Mouse (Mus musculus): ENCODE data around the gene Naa35. TPM values are rescaled to one million over a fixed set of nuclear protein-coding genes. Genes with fewer than 3 reads are reported as not detected.

Naa35 gene
- polyA plus RNA-seq, 1 experiment from 2014 or later, result 79.6 TPM

DNA sequence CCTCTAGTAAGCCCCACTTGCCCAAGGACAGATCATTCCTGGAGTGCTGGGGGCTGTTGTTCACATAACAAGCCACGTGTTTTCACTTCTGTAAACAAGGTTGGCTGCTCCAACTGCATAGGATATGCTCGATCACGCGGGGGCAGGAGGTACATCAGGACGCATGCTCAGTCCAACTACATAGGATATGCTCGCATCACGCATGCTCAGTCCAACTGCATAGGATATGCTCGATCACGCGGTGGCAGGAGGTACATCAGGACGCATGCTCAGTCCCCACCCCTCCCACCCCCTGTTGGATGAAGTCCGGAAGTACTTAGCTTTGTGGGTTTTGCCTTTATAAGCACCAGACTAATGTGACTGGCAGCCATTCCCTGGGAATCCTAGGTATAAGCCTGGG, 76.9 kb downstream of the Naa35 start:
- H3K27me3 ChIP-seq (replicated peaks; ENCODE audit: control insufficient read depth, insufficient read depth, low read length), result no peaks in the 10 kb centered on the region
- DNase-seq (ENCODE audit: low spot score), result no peak
- H3K27ac ChIP-seq (ENCODE audit: low read depth), result no peak overlapping the region
- H3K36me3 ChIP-seq (ENCODE audit: control insufficient read depth, insufficient read depth, low read length), result peaks cover 34% of the 10 kb centered on the region
- H3K4me3 ChIP-seq (ENCODE audit: low read depth, low read length), result no peak overlapping the region
- no peaks in the 10 kb centered on the region for H3K9me3 ChIP-seq (ENCODE audit: control insufficient read depth, low read length)
- 94% methylated on average over 12 of the region's 12 CpGs for WGBS
- no peak for ATAC-seq (replicated peaks; ENCODE audit: low FRiP score, low TSS enrichment, low read depth)
- no peak overlapping the region for H3K9ac ChIP-seq (ENCODE audit: low read length)
- H3K4me1 ChIP-seq (replicated peaks; ENCODE audit: control insufficient read depth, insufficient read depth, low read length), result no peaks in the 10 kb centered on the region
- no peak overlapping the region for H3K4me2 ChIP-seq (ENCODE audit: low read length)

DNA sequence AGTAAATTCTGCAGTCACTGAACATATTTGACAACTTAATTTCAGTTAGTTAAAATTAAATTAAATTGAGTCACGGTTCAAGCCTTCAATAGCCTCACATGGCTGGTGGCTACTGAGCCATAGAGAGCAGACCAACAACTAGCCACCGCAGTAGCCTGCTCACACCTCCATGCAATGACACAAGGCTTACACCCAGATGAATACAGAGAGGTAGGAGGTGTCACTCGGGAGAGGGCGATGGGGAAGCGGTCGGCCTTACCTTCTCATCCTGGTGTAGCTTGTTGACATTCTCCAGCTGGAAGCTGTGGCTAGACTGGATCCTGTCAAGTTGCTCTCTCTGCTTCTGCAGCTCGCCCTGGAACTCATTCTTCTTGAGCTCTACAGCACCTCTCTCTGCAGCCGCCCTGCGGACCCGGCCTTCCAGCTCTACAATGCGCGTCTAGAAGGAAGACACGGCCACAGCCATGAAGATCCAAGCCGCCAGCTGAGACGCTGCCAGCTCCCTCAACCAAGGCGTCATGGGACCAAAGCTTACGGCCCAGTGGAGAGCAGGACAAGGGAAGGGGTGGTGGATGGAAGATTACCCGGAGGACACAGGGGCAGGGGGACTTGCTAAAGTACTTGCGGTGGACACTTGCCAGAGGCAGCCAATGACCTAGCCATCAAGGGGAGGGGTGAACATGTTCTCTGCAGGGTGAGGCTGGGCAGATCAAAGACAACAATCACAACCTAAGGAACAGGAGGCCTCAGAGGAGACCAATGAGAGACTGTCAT, 79.1 kb downstream of the Naa35 start:
- 80% methylated on average over 19 of the region's 19 CpGs for WGBS

DNA sequence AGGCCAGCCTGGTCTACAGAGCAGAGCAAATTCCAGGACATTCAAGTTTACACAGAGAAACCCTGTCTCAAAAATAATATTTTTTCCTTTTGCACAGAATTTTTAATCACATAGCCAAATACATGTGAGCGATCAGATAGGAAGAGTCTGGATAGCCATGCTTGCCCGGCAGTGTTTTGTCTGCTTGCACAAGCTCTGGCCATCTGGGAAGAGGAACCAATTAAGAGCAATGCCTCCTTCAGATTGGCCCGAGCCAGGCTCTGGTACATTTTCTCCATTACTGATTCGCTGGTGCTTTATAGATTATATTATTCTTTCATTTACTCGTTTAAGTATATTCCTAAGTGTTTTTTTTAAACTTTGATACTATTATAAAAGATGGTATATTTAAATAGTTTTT, 82.7 kb downstream of the Naa35 start:
- ATAC-seq (replicated peaks; ENCODE audit: low FRiP score, low TSS enrichment, low read depth), result no peak
- WGBS, result 75% methylated on average over 5 of the region's 5 CpGs
- H3K27ac ChIP-seq (ENCODE audit: low read depth), result 0 out of 2 replicates have a peak overlapping the region, but pooled peaks have one; percentile 22
- no peaks in the 10 kb centered on the region for H3K9me3 ChIP-seq (ENCODE audit: control insufficient read depth, low read length)
- DNase-seq (ENCODE audit: low spot score), result no peak
- peaks cover 18% of the 10 kb centered on the region for H3K36me3 ChIP-seq (ENCODE audit: control insufficient read depth, insufficient read depth, low read length)
- H3K4me2 ChIP-seq (ENCODE audit: low read length), result no peak overlapping the region
- H3K9ac ChIP-seq (ENCODE audit: low read length), result no peak overlapping the region
- no peak overlapping the region for H3K4me3 ChIP-seq (ENCODE audit: low read depth, low read length)
- H3K27me3 ChIP-seq (replicated peaks; ENCODE audit: control insufficient read depth, insufficient read depth, low read length), result no peaks in the 10 kb centered on the region
- peaks cover 15% of the 10 kb centered on the region for H3K4me1 ChIP-seq (replicated peaks; ENCODE audit: control insufficient read depth, insufficient read depth, low read length)

More for the DNA sequence above, 79.1 kb downstream of the Naa35 start:
- Histone ChIP-seq H3K4me2 (ENCODE audit: low read length) (no peak overlapping the region), H3K9me3 (ENCODE audit: control insufficient read depth, low read length) (no peaks in the 10 kb centered on the region), H3K4me3 (ENCODE audit: low read depth, low read length) (no peak overlapping the region), H3K36me3 (ENCODE audit: control insufficient read depth, insufficient read depth, low read length) (peaks cover 26% of the 10 kb centered on the region), H3K4me1 (replicated peaks; ENCODE audit: control insufficient read depth, insufficient read depth, low read length) (peaks cover 8% of the 10 kb centered on the region), H3K27me3 (replicated peaks; ENCODE audit: control insufficient read depth, insufficient read depth, low read length) (no peaks in the 10 kb centered on the region), H3K9ac (ENCODE audit: low read length) (no peak overlapping the region), H3K27ac (ENCODE audit: low read depth) (no peak overlapping the region)
- DNase-seq (ENCODE audit: low spot score) (no peak), ATAC-seq (replicated peaks; ENCODE audit: low FRiP score, low TSS enrichment, low read depth) (no peak)

DNA sequence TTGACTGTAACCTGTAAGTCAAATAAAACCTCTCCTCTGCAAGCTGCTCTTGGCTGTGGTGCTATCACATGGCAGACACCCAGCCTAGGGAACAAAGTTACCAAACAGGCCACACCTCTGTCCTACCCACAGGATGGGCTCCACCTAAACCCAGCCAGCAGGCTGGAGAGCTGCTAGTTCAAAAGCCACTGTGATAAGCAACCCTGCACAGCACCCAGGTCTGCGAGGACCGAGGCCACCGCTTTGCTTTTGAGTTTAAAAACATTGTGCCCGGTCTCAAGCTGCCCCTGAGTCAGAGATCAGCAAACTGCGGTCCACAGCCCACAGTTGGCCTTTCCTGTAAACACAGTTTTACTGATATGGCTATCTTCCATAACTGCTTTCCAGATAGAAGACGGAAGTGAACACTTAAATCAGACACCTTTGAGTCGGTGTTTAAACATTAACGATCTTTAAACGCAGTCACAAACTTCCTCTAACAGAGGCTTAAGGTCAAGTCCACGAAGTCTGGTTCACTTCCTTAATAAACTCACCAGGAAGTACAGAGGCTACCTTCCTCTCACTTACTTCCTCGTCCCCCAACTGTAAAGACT, 83.5 kb downstream of the Naa35 start:
- Histone ChIP-seq H3K27me3 (replicated peaks; ENCODE audit: control insufficient read depth, insufficient read depth, low read length) (no peaks in the 10 kb centered on the region), H3K27ac (ENCODE audit: low read depth) (peak overlapping the region; percentile 85), H3K9ac (ENCODE audit: low read length) (no peak overlapping the region), H3K4me3 (ENCODE audit: low read depth, low read length) (no peak overlapping the region), H3K4me2 (ENCODE audit: low read length) (peak overlapping the region; percentile 26; the same call in 1 of the 2 replicates), H3K4me1 (replicated peaks; ENCODE audit: control insufficient read depth, insufficient read depth, low read length) (peaks cover 20% of the 10 kb centered on the region), H3K36me3 (ENCODE audit: control insufficient read depth, insufficient read depth, low read length) (peaks cover 10% of the 10 kb centered on the region), H3K9me3 (ENCODE audit: control insufficient read depth, low read length) (no peaks in the 10 kb centered on the region)
- ATAC-seq (replicated peaks; ENCODE audit: low FRiP score, low TSS enrichment, low read depth), result peak; percentile 89
- WGBS, result 36% methylated on average over 11 of the region's 11 CpGs
- peak; percentile 74 for DNase-seq (ENCODE audit: low spot score)

GRCm38 (mm10) chr13:59669946-59670345, 84.9 kb downstream of the Naa35 start:
- H3K9me3 ChIP-seq (ENCODE audit: control insufficient read depth, low read length), result no peaks in the 10 kb centered on the region
- no peaks in the 10 kb centered on the region for H3K27me3 ChIP-seq (replicated peaks; ENCODE audit: control insufficient read depth, insufficient read depth, low read length)
- ATAC-seq (replicated peaks; ENCODE audit: low FRiP score, low TSS enrichment, low read depth), result no peak
- WGBS, result 75% methylated on average over 10 of the region's 10 CpGs
- H3K4me1 ChIP-seq (replicated peaks; ENCODE audit: control insufficient read depth, insufficient read depth, low read length), result peaks cover 28% of the 10 kb centered on the region
- H3K4me2 ChIP-seq (ENCODE audit: low read length), result no peak overlapping the region
- H3K27ac ChIP-seq (ENCODE audit: low read depth), result no peak overlapping the region
- H3K9ac ChIP-seq (ENCODE audit: low read length), result no peak overlapping the region
- H3K36me3 ChIP-seq (ENCODE audit: control insufficient read depth, insufficient read depth, low read length), result no peaks in the 10 kb centered on the region; the same call in 1 of the 2 replicates
- no peak overlapping the region for H3K4me3 ChIP-seq (ENCODE audit: low read depth, low read length)
- DNase-seq (ENCODE audit: low spot score), result no peak

- Histone ChIP-seq H3K27me3 (replicated peaks; ENCODE audit: control insufficient read depth, insufficient read depth, low read length) (no peaks in the 10 kb centered on the region), H3K9ac (ENCODE audit: low read length) (no peak overlapping the region), H3K27ac (ENCODE audit: low read depth) (no peak overlapping the region), H3K4me2 (ENCODE audit: low read length) (no peak overlapping the region), H3K4me1 (replicated peaks; ENCODE audit: control insufficient read depth, insufficient read depth, low read length) (peaks cover 28% of the 10 kb centered on the region), H3K4me3 (ENCODE audit: low read depth, low read length) (no peak overlapping the region), H3K36me3 (ENCODE audit: control insufficient read depth, insufficient read depth, low read length) (no peaks in the 10 kb centered on the region; the same call in 1 of the 2 replicates), H3K9me3 (ENCODE audit: control insufficient read depth, low read length) (no peaks in the 10 kb centered on the region)
- DNase-seq (ENCODE audit: low spot score), result no peak
- WGBS, result 72% methylated on average over 2 of the region's 2 CpGs
- ATAC-seq (replicated peaks; ENCODE audit: low FRiP score, low TSS enrichment, low read depth), result no peak
Observed at GRCm38 (mm10) chr13:59671521-59671920, 86.5 kb downstream of the Naa35 start.

DNA sequence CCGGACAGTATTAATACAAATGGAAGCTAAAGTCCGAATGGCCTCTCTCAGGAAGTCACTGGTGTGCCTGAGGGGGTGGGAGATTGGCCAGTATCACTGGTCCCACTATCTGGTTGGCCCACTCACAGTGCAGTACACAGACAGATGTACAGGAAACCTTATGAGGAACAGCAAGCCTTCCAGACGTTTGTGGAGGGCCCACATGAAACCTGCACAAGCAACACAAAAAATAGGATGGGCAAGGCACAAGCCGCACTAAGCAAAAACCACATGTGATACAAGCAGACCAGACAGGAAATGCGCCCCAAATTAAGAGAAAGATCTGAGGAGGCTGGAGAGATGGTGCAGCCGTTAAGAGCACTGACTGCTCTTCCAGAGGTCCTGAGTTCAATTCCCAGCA, 87.2 kb downstream of the Naa35 start:
- H3K9me3 ChIP-seq (ENCODE audit: control insufficient read depth, low read length), result no peaks in the 10 kb centered on the region
- no peak for DNase-seq (ENCODE audit: low spot score)
- WGBS, result 69% methylated on average over 6 of the region's 6 CpGs
- H3K4me1 ChIP-seq (replicated peaks; ENCODE audit: control insufficient read depth, insufficient read depth, low read length), result peaks cover 28% of the 10 kb centered on the region
- H3K9ac ChIP-seq (ENCODE audit: low read length), result no peak overlapping the region
- H3K36me3 ChIP-seq (ENCODE audit: control insufficient read depth, insufficient read depth, low read length), result no peaks in the 10 kb centered on the region
- H3K4me2 ChIP-seq (ENCODE audit: low read length), result no peak overlapping the region
- H3K4me3 ChIP-seq (ENCODE audit: low read depth, low read length), result no peak overlapping the region
- no peaks in the 10 kb centered on the region for H3K27me3 ChIP-seq (replicated peaks; ENCODE audit: control insufficient read depth, insufficient read depth, low read length)
- ATAC-seq (replicated peaks; ENCODE audit: low FRiP score, low TSS enrichment, low read depth), result no peak
- H3K27ac ChIP-seq (ENCODE audit: low read depth), result no peak overlapping the region

GRCm38 (mm10) chr13:59673597-59673996, 88.5 kb downstream of the Naa35 start:
- peak overlapping the region; percentile 74; the same call in 1 of the 2 replicates for H3K4me2 ChIP-seq (ENCODE audit: low read length)
- no peak overlapping the region for H3K27ac ChIP-seq (ENCODE audit: low read depth)
- DNase-seq (ENCODE audit: low spot score) (no peak), ATAC-seq (replicated peaks; ENCODE audit: low FRiP score, low TSS enrichment, low read depth) (no peak)
- H3K4me3 ChIP-seq (ENCODE audit: low read depth, low read length), result no peak overlapping the region
- no peaks in the 10 kb centered on the region for H3K27me3 ChIP-seq (replicated peaks; ENCODE audit: control insufficient read depth, insufficient read depth, low read length)
- peaks cover 25% of the 10 kb centered on the region for H3K4me1 ChIP-seq (replicated peaks; ENCODE audit: control insufficient read depth, insufficient read depth, low read length)
- H3K36me3 ChIP-seq (ENCODE audit: control insufficient read depth, insufficient read depth, low read length), result no peaks in the 10 kb centered on the region
- WGBS, result 63% methylated on average over 7 of the region's 7 CpGs
- no peak overlapping the region for H3K9ac ChIP-seq (ENCODE audit: low read length)
- no peaks in the 10 kb centered on the region for H3K9me3 ChIP-seq (ENCODE audit: control insufficient read depth, low read length)
